Mouse (Mus musculus) midbrain, embryonic 13.5 days (tissue): ENCODE measurements at regions not wholly inside any gene's neighbourhood (a gene's known extent, or its start where the extent isn't known, plus 50 kb on each side); places are given as distances from the start of the nearest gene placed in this dataset.
A peak's percentile ranks its signal among the peaks of the same experiment; 100 is the strongest.
"Not testable (repeated sequence)": the region's sequence is repeated elsewhere in the genome, so short reads cannot be mapped to it uniquely, and the experiment has no call there.

Experiments used
- ATAC-seq: fragments of 200-750 bp; cut with Nextera tagmentation; 2 replicates; pipeline ENCODE4 v1.8.0; 2017; ENCODE audit warnings: mild to moderate bottlenecking, moderate TSS enrichment, moderate library complexity
- H3K27ac ChIP-seq: fragments of 300-500 bp; sonication (generic); 2 replicates; pipeline ENCODE4 v1.5.1; 2015; ENCODE audit warnings: inconsistent platforms, mild to moderate bottlenecking, moderate library complexity
- H3K27me3 ChIP-seq: fragments of 300-500 bp; sonication (generic); 2 replicates; pipeline ENCODE4 v1.6.1; 2015; ENCODE audit warnings: mild to moderate bottlenecking, inconsistent platforms
- H3K36me3 ChIP-seq: fragments of 300-500 bp; sonication (generic); 2 replicates; pipeline ENCODE4 v1.6.1; 2015; ENCODE audit warnings: mild to moderate bottlenecking, inconsistent platforms
- H3K4me1 ChIP-seq: fragments of 300-500 bp; sonication (generic); replicated peaks from 2 replicates; pipeline ENCODE4 v1.6.1; 2015; ENCODE audit warnings: inconsistent platforms
- H3K4me2 ChIP-seq: fragments of 300-500 bp; sonication (generic); replicated peaks from 2 replicates; pipeline ENCODE4 v1.6.1; 2015; ENCODE audit warnings: moderate library complexity, mild to moderate bottlenecking, inconsistent platforms
- H3K4me3 ChIP-seq: fragments of 300-500 bp; sonication (generic); replicated peaks from 2 replicates; pipeline ENCODE4 v1.5.1; 2015; ENCODE audit warnings: mild to moderate bottlenecking, inconsistent platforms
- H3K9ac ChIP-seq: fragments of 300-500 bp; sonication (generic); replicated peaks from 2 replicates; pipeline ENCODE4 v1.6.1; 2015; ENCODE audit warnings: mild to moderate bottlenecking, inconsistent platforms
- H3K9me3 ChIP-seq: fragments of 300-500 bp; sonication (generic); 2 replicates; pipeline ENCODE4 v1.6.1; 2016; ENCODE audit warnings: mild to moderate bottlenecking, inconsistent platforms
- WGBS: fragments of 180-500 bp; shearing (Covaris S2); methylation state at CpG from one replicate; pipeline ENCODE4 v1.1.7; 2015; 5-methylcytosine and 5-hydroxymethylcytosine counted together

DNA sequence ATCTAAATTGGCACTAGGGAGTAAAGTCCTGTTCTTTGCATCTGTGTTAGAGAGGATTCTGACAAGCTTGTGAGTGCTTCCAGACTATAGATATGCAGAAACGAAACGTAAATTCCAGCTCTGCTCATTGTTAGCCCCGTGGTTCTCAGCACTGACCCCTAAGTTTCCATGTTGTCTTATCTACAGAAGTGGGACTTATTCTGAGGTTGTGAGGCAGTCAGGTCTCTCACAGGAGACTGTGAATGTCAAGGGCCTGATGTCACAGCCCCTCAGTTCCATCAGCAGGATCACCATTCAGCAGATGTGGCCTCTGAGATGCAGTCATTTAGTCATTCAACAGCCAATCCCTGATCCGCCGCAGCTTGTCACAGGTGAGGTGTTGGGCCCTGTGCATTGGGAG lies 525.8 kb downstream of the Zfp704 start:
- no peaks in the 10 kb centered on the region for H3K36me3 ChIP-seq
- H3K4me1 ChIP-seq = no peaks in the 10 kb centered on the region
- H3K27me3 ChIP-seq = no peaks in the 10 kb centered on the region
- WGBS = 93% methylated on average over 5 of the region's 5 CpGs
- H3K4me2 ChIP-seq = no peak overlapping the region
- no peak overlapping the region for H3K4me3 ChIP-seq
- H3K27ac ChIP-seq = no peak overlapping the region
- ATAC-seq = no peak
- H3K9ac ChIP-seq = no peak overlapping the region
- no peaks in the 10 kb centered on the region for H3K9me3 ChIP-seq

DNA sequence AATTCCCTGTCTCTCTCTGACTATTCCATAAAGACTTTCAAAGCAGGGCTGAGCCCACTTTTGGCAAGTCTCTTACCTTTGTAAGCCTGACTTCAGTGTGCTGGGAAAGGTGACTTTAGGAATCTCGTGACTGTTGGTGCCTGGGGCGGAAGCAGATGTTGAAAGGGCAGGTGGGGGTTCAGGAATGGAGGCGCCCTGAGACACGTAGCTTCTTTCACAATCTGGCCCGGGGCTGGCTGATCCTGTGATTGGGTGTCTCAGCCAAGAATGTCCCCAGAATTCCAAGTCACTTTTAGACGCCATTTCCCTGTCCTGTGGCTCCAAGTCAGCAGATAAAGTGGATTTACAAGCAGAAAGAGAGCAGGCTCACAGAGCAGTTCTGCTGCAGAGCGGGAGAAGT lies 527.8 kb downstream of the Zfp704 start:
- H3K9me3 ChIP-seq = no peaks in the 10 kb centered on the region
- 85% methylated on average over 7 of the region's 7 CpGs for WGBS
- no peaks in the 10 kb centered on the region for H3K27me3 ChIP-seq
- no peaks in the 10 kb centered on the region for H3K4me1 ChIP-seq
- no peak overlapping the region for H3K27ac ChIP-seq
- no peak overlapping the region for H3K4me3 ChIP-seq
- H3K36me3 ChIP-seq = no peaks in the 10 kb centered on the region
- H3K9ac ChIP-seq = no peak overlapping the region
- ATAC-seq = no peak
- no peak overlapping the region for H3K4me2 ChIP-seq

DNA sequence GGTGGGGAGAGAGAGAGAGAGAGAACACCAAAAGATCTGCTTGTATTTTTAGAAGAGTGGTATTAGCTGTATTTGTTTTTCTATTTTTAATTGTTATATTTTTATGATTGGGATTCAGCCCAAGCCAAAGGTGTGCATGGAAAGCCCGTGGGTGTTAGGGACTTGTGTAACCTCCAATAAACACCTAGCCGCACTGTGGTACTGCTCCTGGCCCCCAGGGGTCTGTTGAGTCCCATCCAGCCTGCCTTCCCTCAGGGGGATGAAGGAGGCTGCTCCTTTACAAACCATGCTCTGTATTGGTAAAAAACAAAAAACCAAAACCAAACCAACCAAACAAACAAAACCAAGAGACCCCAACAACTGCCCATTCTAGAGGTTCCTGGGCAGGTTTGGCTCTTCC lies 531.7 kb downstream of the Zfp704 start:
- Histone ChIP-seq H3K27ac (no peak overlapping the region), H3K4me2 (no peak overlapping the region), H3K36me3 (no peaks in the 10 kb centered on the region), H3K27me3 (no peaks in the 10 kb centered on the region), H3K9ac (no peak overlapping the region), H3K9me3 (no peaks in the 10 kb centered on the region), H3K4me3 (no peak overlapping the region), H3K4me1 (no peaks in the 10 kb centered on the region)
- WGBS = 84% methylated on average over 2 of the region's 2 CpGs
- no peak for ATAC-seq

DNA sequence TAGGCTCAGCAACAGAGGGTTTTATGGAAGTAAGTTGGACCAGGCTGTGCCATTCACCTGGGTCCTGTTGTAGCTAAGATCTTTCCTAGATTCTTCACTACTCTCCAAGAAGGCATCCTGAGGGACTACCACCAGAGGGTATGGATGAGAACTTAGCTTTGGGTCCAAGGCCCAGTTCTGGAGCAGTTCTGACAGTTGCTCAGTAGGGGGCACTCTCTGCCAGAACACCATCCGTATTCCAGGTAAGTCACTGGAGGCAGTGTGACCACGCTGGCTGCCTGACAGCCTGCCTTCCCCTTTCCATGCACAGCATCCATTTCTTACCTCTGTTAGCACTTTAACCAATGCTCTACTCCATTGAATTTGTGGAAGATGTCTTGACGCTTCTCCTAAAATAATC lies 533.2 kb downstream of the Zfp704 start:
- ATAC-seq = peak; percentile 43; the same call in 1 of the 2 replicates

DNA sequence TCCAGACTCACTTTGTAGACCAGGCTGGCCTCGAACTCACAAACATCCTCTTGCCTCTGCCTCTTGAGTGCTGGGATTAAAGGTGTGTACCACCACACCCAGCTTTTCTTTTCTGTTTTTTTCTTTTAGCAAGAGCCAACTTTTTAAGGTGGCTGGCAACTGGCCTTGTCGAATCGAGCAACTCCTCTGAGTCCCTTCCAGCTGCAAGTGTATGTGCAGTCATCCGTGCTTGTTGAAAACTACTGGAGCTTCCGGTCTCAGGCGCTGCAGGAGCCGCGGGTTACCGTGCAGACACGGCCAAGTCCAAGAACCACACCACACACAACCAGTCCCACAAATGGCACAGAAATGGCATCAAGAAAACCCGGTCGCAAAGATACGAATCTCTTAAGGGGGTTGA lies 537.4 kb downstream of the Zfp704 start:
- H3K36me3 ChIP-seq, H3K4me3 ChIP-seq, H3K4me2 ChIP-seq, H3K27ac ChIP-seq, H3K27me3 ChIP-seq, H3K9ac ChIP-seq, H3K4me1 ChIP-seq, ATAC-seq, H3K9me3 ChIP-seq: not testable (repeated sequence)
- WGBS = 87% methylated on average over 13 of the region's 13 CpGs

More for the DNA sequence above, 533.2 kb downstream of the Zfp704 start:
- Histone ChIP-seq H3K4me2 (no peak overlapping the region), H3K4me1 (no peaks in the 10 kb centered on the region), H3K27me3 (no peaks in the 10 kb centered on the region), H3K36me3 (no peaks in the 10 kb centered on the region), H3K9ac (no peak overlapping the region), H3K27ac (no peak overlapping the region), H3K9me3 (no peaks in the 10 kb centered on the region), H3K4me3 (no peak overlapping the region)
- 21% methylated on average over 3 of the region's 3 CpGs for WGBS

DNA sequence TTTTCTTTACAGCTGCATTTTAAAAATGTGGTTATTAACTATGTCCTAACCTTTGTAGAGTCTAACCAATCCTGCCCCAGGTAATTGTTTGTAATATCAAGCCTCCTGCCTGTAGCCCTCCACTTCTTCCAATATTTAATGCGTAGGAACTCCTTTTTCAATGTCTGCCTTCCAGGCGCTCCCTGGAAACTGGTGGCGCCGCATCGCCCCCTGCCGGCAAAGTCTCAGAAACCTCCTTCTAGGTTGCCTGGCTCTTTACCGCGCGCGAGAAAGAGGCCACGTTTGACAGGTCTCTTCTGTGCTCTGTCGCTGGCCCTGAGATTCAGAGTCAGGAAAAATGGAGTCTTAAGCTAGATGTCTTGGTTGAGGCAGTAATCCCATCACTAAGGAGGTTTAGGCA lies 542.8 kb downstream of the Zfp704 start:
- no peaks in the 10 kb centered on the region for H3K4me1 ChIP-seq
- no peak overlapping the region for H3K4me3 ChIP-seq
- peaks cover 4% of the 10 kb centered on the region; the same call in 1 of the 2 replicates for H3K27me3 ChIP-seq
- no peak overlapping the region for H3K4me2 ChIP-seq
- 1% methylated on average over 12 of the region's 12 CpGs for WGBS
- no peak overlapping the region for H3K9ac ChIP-seq
- no peak overlapping the region for H3K27ac ChIP-seq
- peak; percentile 30; the same call in 1 of the 2 replicates for ATAC-seq
- H3K9me3 ChIP-seq = no peaks in the 10 kb centered on the region
- no peaks in the 10 kb centered on the region for H3K36me3 ChIP-seq

DNA sequence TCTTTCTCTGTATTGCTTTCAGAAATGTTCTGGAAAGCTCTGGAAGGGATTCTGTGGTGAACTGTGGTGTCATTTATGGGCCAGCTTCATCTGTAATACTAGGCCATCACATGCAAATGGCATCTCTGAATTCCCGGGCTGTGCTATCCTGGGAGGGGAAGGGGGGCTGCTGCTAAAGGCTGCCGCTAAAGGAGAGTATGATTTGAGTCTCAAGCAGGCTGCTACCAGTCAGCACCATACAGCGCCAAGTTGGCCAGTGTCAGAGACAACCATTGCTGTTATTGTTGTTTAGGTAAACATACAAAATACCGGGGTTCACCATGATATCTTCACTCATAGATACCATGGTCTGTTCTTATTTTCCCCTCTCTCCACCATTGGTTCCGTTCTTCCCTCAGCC lies 543.5 kb downstream of the Zfp704 start:
- H3K27me3 ChIP-seq = peaks cover 4% of the 10 kb centered on the region; the same call in 1 of the 2 replicates
- ATAC-seq = no peak
- no peak overlapping the region for H3K27ac ChIP-seq
- no peaks in the 10 kb centered on the region for H3K9me3 ChIP-seq
- no peak overlapping the region for H3K4me3 ChIP-seq
- H3K9ac ChIP-seq = no peak overlapping the region
- H3K36me3 ChIP-seq = no peaks in the 10 kb centered on the region
- no peaks in the 10 kb centered on the region for H3K4me1 ChIP-seq
- 79% methylated on average over 5 of the region's 5 CpGs for WGBS
- H3K4me2 ChIP-seq = no peak overlapping the region

DNA sequence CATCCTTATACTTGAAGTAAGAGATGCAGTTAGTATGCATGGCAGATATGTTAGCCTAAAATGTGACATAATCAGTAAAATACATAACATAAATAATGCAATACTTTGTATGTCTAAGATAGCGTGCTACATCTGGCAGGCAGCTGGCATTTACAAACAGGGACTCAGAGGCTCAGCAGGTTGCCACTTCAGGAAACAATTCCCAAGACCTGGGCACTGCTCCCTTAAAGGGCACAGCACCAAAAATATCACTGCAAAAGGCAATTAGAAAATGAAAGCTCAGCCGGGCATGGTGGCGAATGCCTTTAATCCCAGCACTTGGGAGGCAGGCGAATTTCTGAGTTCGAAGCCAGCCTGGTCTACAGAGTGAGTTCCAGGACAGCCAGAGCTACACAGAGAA lies 544.0 kb downstream of the Zfp704 start:
- WGBS = 74% methylated on average over 5 of the region's 5 CpGs
- Histone ChIP-seq H3K27ac (no peak overlapping the region), H3K4me1 (no peaks in the 10 kb centered on the region), H3K27me3 (peaks cover 4% of the 10 kb centered on the region; the same call in 1 of the 2 replicates), H3K4me3 (no peak overlapping the region), H3K4me2 (no peak overlapping the region), H3K9me3 (no peaks in the 10 kb centered on the region), H3K9ac (no peak overlapping the region), H3K36me3 (no peaks in the 10 kb centered on the region)
- no peak for ATAC-seq

DNA sequence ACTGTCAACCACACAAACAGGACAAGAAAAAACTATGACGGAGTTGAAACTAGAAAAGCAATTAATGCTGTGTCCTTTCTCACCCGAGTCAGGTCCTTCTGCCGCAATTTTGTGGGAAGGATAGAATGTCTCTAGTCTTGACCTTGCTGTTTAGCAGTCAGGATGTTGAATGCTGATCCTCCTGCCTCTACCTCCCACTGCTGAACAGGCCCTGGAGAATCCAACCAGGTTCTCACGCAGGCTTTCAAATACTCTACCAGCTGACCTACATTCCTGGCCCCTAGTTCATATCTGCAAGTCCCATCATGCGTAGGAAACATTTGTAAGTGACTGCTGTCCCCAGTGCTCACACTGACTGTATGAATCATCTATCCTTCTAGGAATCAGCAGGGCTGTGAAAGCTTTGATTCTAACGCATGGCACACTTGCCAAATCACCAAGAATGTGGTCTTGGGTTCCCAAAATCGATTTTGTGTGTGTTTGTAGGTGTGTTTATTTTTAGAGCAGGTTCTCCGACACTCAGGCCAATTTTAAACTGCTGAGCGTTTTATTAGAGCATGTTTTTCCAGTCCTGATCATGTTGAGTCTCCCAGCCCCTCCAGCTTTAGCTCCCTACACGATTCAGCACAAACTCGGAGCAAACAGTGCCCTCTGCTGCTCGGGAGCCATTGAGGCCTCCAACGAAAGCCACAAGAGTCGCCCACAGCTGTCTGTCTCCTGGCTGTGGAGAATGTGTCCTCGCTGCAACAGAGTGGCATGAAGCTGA lies 545.4 kb downstream of the Zfp704 start:
- ATAC-seq = peak; percentile 29; the same call in 1 of the 2 replicates
- H3K9ac ChIP-seq = no peak overlapping the region
- H3K27me3 ChIP-seq = peaks cover 4% of the 10 kb centered on the region; the same call in 1 of the 2 replicates
- H3K27ac ChIP-seq = no peak overlapping the region
- no peak overlapping the region for H3K4me3 ChIP-seq
- H3K4me2 ChIP-seq = no peak overlapping the region
- H3K36me3 ChIP-seq = no peaks in the 10 kb centered on the region
- no peaks in the 10 kb centered on the region for H3K9me3 ChIP-seq
- WGBS = 48% methylated on average over 15 of the region's 15 CpGs
- no peaks in the 10 kb centered on the region for H3K4me1 ChIP-seq

DNA sequence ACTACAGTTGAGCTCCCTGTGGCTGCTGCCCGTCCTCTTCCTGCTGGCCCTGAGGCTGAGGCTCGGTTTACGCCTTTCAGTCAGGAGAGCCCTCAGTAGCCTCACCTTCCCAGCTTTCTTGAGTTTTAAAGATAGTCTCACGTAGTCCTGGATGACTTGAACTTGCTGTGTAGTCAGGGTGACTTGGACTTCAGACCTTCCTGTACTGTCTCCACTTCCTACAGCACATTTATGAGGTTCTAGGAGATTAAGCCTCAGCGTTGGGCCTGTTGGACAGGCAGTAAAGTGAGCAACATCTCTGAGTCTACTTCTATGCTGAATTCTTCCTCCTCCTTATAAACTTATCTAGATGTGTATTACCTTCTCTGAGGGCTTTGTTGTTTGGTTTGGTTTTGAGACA lies 546.2 kb downstream of the Zfp704 start:
- Histone ChIP-seq H3K9me3 (no peaks in the 10 kb centered on the region), H3K27ac (no peak overlapping the region), H3K4me2 (no peak overlapping the region), H3K36me3 (no peaks in the 10 kb centered on the region), H3K4me3 (no peak overlapping the region), H3K4me1 (no peaks in the 10 kb centered on the region), H3K9ac (no peak overlapping the region), H3K27me3 (peaks cover 4% of the 10 kb centered on the region; the same call in 1 of the 2 replicates)
- WGBS = 79% methylated on average over 5 of the region's 5 CpGs
- ATAC-seq = no peak

DNA sequence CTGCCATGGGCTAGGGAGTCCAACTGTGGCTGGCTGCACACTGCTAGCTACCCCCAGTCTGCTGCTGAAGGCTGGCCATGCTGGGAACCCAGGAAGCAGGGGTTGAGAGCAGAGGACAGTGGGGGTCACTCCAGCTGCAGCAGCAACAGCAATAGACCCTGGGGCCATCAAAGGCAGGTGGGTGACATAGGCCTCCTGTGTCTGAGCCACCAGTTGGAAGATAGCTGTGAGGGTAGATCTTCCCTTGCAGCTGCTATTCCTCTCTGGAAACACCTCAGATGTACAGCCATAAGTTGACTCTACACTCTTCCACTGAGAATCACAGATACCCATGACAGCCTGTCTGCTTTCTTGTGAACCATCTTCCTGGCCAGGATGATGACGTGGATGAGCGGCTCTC lies 548.5 kb downstream of the Zfp704 start:
- 89% methylated on average over 2 of the region's 2 CpGs for WGBS
- no peak overlapping the region for H3K4me2 ChIP-seq
- H3K27ac ChIP-seq = no peak overlapping the region
- no peak for ATAC-seq
- H3K9me3 ChIP-seq = no peaks in the 10 kb centered on the region
- H3K9ac ChIP-seq = no peak overlapping the region
- H3K4me1 ChIP-seq = no peaks in the 10 kb centered on the region
- H3K27me3 ChIP-seq = peaks cover 2% of the 10 kb centered on the region; the same call in 1 of the 2 replicates
- H3K4me3 ChIP-seq = no peak overlapping the region
- no peaks in the 10 kb centered on the region for H3K36me3 ChIP-seq

DNA sequence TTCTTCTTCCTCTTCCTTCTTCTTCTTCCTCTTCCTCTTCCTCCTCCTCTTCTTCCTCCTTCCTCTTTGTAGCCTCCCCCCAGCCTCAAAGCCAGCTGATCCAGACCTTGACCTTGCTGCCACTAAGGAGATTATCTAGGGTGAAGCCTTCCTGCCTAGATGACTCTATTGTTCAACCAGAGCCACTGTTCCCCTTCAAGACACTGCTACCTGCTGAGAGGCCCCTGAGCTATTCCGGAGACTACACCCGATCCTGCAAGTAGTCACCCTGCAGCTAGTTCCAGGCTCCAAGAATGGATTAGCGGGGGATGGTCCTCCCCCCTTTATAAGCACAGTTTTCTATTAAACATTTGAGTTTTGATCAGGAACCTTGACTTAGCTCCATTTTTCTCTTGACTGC lies 552.2 kb downstream of the Zfp704 start:
- H3K4me3 ChIP-seq, ATAC-seq, H3K9me3 ChIP-seq, H3K27ac ChIP-seq, H3K4me2 ChIP-seq, H3K9ac ChIP-seq, H3K4me1 ChIP-seq, H3K36me3 ChIP-seq, H3K27me3 ChIP-seq: not testable (repeated sequence)
- 43% methylated on average over 3 of the region's 3 CpGs for WGBS

DNA sequence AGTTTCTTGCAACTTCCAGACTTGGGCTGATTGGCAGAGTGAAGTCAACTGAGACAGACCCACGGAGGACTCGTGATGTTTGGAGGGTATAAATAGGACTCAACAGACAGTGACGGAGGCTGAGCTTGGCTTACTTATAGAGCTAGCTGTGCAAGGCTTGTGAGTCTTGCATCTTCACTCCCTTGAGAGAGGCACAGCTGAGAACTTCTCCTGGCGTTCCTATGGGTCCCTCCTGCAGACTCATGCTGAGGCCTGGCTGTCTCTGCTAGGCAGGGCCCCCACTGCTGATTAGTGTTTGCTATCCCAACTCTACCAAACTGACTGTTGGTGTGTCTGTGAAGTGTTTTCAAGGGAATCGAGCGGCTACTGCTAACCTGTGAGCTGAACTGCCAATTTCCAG lies 553.0 kb downstream of the Zfp704 start:
- no peaks in the 10 kb centered on the region for H3K9me3 ChIP-seq

More for the DNA sequence above, 553.0 kb downstream of the Zfp704 start:
- Histone ChIP-seq H3K4me1 (no peaks in the 10 kb centered on the region), H3K9ac (no peak overlapping the region), H3K4me2 (no peak overlapping the region), H3K4me3 (no peak overlapping the region), H3K27ac (no peak overlapping the region), H3K27me3 (no peaks in the 10 kb centered on the region), H3K36me3 (no peaks in the 10 kb centered on the region)
- no peak for ATAC-seq
- WGBS = 80% methylated on average over 6 of the region's 6 CpGs
